Mouse (Mus musculus) left cerebral cortex, postnatal 25 days (tissue): ENCODE measurements at regions not wholly inside any gene's neighbourhood (a gene's known extent, or its start where the extent isn't known, plus 50 kb on each side); places are given as distances from the start of the nearest gene placed in this dataset.
A peak's percentile ranks its signal among the peaks of the same experiment; 100 is the strongest.

Experiments used
- DNase-seq, 2 experiments: peaks; one replicate each; pipeline ENCODE4 v3.0.0; 2022; ENCODE audit warnings: low spot score in 2 of 2, mixed read lengths in 1 of 2
- intact Hi-C: fragments of 180-260 bp; cut with DNase I; formaldehyde crosslinking; loops from one replicate; pipeline ENCODE4 v1.15.1; 2025

DNA sequence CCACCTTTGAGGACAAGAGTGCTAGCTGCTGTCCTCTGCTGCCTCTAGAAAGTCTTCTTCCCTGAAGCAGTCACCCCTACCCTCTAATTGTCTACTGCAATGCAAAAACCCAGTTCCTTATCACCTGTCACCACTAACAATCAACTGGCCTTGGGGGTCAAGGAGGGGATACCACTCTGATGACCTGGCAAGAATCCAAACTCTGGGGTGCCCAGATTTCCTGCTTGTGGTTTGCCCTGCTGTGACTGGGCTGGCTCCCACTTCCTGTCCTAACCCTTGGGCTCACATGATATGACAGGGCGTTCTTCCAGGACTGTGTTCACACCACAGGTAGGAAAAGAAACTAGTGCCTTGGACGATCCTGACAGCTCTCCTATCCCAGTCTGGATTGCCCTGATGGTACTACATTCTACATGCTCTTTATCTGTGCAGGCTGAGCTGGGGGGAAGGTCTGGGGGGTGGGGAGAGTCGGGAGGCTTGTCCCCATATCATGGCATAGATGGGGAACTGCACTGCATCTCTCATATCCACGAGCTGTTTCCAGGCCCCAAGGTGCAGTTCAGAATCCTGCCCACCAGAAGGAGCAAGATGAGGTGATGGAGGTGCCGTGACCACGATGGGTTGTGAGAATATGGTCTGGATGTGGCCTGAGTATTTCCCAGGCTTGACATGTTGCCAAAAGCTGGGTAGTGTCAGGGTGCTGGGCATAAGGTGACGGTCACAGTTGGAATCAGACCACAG lies 81.0 kb downstream of the Maf start:
- intact Hi-C loops = no loop called here
- peak in 1 of 2 experiments; percentile 16 for DNase-seq

DNA sequence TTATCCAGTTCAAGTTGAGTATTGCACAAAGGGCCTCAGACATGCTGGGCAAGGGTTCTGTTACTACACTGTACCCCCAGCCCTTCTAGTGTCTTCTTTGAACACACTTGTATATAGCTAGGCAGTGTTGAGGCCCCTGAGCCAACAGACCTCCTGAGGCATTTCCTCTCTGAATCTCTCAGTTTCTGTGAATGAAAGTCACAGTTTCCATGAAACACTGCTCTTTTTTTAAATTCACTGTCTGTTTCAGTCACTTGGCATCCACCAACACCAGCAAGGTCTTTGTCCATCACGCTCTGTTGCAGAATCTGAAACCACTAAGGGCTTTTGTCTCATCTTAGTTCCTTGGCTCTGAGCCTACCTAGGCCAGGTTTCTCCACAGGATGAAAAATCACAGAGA lies 82.5 kb downstream of the Maf start:
- no peak for DNase-seq
- intact Hi-C loops = no loop called here

DNA sequence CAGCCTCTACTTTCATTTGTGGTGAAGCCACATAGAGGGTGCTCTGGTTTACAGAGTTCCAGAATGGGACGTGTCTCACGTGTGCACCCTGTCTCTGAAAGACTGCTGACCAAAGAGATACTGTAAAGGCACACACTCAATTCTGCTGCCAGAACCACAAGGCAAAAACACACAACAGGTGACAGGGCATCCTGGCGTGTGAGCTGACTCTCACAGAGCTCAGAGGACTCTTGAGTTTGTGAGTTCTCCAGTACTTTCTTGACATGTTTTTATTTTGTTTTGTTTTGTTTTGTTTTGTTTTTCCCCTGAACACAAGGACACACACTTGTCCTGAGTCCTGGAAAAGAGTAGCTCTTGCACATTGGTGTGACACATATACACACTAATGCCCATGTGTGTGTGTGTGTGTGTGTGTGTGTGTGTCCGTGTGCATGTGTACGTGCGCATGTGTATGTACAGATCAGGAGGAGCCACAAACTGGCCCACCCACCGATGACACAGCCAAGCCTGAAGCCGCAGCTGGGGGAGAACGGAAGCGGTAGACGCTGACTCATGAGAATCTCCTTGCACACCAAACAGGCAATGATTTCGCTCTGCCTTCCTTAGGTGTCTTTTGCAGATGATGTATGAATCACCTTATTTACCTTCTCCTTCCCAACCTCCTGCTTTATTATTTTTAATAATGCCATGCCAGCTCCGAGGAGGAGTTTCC lies 89.4 kb downstream of the Maf start:
- DNase-seq = peak; percentile 31 to 49
- intact Hi-C loops = no loop called here

DNA sequence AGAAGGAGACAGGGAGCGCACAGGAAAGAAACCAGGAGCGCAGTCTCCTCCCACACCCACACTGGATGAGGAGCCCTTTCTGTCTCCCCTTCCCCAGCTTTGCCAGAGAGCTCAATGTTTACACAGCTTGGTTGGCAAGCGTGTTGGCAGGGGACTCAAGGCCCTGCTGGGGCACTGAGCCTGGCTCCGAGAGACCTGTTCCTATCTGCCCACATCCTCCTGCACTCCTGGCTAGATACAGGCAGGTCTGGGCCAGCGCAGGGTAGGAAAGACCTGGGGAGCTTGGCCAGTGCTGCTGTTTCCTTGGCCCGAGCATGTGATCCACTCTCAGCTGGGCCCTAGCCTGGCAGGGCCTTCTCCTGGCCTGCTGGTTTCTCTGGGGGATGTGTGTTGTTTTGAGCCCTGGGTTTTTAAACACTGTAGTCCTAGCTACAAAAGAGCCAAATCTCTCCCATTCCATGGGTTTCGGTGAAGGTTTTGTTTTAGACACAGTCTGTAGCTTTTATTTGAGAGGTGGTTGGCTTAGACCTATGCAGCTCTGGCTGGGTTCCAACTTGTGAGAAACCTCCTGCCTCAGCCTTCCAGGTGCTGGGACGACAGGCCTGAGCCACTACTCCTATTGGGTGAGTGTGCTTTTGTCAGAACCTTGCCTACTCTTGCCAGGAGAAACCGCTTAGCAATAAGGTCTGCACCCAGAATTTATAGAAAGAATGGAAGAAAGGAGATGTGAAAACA lies 90.6 kb downstream of the Maf start:
- intact Hi-C loops = no loop called here
- no peak for DNase-seq

DNA sequence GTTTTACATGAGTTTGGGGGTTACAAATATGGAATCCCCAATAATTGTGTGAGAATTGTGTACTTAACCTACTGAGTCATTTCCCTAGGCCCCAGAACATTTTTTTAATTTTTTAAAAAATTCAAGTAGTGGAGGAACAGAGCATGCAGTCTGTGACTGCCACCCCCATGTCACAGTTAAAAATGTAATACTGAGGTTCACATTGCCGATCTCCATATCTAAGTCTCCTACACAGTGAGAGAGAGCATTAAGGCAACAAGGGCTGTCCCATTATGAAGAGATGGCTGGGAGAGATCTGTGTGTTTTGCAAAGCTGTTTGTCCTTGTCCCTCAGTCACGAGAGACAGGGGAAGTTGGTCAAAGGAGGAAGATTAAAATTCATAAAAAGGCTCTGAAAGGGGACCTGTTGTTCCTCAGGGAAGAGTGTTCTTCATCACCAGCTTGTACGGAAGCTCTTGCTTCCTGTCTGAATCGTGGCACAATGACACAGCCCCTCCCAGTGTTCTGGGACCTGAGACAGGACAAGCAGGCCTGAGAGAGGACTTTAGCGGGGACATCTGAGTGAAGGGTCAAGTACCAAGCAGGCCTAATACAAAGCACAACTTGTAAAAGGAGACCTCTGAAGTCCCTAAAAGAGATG lies 93.5 kb downstream of the Maf start:
- peak in 1 of 2 experiments; percentile 61 for DNase-seq
- intact Hi-C loops = no loop called here

DNA sequence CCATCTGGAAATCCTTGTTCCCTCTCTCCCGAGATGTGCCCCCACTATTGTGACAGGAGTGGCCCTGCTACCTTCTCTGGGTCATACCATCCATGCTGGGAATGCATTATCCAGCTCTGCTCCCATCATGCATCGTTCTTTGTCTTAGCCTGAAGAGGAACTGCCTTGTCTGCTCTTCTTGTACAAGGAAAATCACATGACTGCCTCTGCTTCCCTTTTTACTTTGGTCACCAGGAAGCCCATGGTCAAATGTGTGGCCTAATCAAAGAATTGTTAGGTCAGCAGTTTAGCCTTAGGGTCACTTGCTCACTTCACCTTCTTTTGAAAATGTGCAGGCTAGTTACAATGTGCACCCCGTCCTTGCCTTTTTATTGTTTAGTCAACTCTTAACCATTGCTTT lies 95.5 kb downstream of the Maf start:
- intact Hi-C loops = no loop called here
- peak in 1 of 2 experiments; percentile 36 for DNase-seq

DNA sequence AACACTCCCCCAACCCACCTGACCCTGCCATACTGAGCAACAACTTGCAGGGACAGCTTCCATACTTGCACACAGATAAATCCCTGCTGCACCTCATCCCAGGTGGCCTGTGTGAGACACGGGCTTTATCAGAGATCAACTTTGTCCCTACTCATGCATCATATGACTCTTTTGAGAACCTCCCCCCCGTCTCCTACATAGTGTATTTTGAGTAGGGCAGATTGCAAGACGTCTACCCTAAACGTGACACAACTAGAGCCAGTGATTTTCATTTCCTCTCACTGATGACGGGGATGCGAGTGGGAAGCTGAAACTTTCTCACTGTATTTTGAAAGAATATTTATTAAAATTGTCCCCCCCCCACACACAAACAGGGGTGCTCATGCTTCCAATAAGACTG lies 107.8 kb downstream of the Maf start:
- no peak for DNase-seq
- intact Hi-C loops = no loop called here

DNA sequence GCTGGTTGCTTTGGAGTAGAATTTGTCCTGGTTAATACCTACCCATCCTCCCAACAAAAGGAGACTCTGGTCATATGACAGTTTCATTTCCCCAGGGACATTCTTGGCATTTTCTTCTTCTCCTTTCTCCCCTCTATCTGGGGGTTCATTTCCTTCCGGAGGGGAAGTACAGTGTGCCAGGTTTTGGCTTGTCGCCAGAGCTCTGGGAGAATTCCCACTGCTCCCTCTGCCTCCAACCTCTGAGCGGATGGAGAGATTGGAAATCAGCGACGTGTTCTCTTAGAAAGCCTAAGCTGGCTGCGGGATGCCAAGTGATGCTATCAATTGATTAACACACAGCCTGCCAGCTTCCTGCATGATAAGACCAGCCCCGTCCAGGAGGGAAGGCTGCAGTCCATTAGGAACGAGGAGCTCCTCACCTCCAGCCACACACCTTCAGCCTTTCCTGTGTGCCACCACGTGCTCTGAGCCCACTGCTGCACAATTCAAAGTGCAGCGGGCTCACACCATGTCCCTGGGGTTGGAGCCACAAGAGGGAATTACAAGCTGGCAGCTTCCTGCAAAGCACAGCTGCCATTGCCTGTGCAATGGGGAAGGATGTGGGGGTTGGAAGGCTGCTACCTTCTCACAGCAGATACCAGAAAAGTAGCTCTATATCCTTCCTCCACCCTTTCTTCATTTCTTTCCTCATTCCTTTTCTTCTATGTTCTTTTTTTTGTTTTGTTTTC lies 110.2 kb downstream of the Maf start:
- intact Hi-C loops = no loop called here
- peak; percentile 20 to 46 for DNase-seq

DNA sequence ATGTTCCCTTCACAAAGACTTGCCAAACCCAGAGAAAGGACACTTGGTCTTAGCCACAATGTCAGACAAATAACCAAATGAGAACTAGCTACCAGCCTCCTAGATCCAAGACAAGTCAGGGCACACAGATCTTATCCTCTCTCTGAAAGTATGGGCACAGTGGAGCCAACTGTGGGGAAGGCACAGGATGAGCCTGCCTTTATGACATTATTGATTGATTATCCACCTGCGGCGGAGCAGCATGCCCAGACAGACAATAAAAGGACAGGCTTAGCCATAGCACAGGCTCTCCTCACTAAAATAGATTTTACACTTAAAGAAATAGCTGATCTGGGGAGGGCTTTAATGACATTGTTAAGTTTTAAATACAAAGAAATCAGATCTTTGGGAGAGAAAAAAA lies 117.9 kb downstream of the Maf start:
- DNase-seq = no peak
- intact Hi-C loops = no loop called here

DNA sequence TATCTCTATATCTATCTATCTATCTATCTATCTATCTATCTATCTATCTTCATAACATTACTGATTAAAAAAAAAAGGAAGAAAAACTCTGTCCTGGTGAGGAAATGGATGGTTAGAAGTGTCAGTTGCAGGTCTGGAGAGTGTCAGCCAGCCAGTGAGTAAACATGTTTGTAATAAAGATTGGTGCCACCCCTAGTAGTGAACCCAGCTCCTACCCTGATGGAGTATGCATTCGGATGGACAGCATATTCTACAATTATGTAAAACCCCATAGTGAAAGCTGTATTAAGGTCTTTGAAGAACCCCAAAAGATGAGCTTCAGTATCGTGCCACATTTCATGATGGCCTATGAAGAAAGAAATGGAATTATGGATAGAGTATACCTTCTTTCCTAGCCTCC lies 118.5 kb downstream of the Maf start:
- no peak for DNase-seq
- intact Hi-C loops = no loop called here

DNA sequence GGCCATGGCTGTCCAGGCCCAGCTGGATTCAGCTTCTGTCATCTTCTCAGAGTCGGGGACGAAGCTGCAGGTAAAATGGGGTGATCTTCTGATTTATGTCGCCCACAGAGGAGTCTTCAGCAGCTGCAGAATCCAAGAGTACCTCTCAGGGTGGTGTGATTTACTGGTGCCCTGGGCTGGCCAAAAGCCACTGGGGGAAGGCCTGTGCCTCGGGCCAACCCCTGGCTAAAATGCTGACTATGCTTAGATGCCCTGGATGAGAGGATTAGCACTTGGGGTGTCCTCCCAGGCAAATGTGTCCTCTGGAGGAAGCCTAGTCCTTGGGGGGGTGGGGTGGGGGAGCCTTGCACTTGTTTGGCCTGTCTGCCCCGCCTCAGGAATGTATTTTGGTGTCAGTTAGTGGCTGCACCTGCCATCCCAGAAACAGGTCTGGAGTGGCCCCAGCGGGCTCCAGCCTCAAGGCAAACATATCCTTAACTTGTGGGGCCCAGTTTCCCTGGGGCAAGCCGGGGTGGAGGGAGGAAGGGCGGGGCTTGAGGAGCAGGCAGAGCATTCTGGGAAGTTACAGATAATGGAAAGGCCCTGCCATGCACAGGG lies 123.2 kb downstream of the Maf start:
- intact Hi-C loops = no loop called here
- no peak for DNase-seq

DNA sequence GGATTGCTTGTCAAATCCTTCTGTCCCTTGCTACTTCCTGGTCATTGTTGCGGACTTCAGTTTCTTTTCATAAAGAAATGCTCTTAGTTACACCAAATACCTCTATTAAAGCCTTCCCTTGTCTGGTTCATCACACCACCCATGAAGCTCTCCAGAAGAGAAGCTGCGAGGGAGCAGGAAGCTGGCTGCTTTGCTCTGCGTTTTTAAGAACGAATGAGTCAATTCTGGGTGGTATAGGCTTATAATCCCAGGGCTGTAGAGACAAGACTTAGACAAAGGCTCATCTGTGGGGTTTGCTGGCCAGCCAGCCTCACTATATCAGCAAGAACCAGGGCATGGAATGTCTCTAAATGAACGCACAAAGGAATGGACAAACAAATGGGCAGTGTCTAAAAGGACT lies 124.4 kb downstream of the Maf start:
- intact Hi-C loops = no loop called here
- no peak for DNase-seq

DNA sequence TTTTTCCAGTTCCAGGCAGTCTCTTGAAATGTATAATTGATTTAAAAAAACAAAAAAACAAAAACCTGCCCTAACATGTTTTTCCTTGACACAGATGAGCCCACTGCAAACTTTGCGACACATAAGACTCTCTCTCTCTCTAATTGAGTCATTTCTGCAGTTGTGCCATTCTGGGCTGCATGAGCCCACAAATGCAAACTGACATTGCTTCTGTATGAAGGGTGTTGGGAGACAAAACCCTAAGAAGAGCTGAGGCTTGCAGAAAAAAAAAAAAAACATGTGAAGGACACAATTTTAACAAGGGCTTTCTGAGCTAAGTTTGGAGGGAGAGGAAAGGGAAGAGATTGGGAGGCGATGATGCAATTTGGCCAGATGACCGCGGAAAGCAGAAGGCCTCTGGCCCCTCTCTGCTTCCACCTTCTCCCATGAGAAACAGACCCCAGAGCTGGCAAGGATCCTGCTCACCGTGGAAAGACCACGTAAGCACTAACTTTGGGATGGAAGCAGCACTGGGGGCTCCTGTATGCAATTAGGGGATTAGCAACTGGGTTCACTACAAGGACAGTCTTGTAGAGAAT lies 125.6 kb downstream of the Maf start:
- intact Hi-C loops = no loop called here
- DNase-seq = peak in 1 of 2 experiments; percentile 11

DNA sequence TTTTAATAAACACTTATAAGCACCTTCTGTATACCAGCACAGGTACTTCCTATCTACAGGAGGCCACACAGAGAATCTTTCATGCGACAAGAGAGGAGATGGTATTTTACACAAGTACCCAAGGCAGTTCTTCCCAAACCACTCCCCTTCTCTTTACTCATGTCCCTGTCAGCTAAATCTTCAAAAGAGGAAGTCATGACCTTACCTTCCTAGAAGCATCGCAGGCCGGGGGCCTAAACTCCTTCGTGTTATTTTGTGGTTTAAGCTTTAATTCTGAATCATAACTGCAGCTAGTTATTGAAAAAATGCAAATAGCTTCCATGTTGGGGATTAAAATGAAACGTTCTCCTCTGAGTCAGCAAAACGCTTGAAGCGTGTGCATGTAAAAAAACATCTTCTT lies 139.2 kb downstream of the Maf start:
- intact Hi-C loops = no loop called here
- DNase-seq = no peak

DNA sequence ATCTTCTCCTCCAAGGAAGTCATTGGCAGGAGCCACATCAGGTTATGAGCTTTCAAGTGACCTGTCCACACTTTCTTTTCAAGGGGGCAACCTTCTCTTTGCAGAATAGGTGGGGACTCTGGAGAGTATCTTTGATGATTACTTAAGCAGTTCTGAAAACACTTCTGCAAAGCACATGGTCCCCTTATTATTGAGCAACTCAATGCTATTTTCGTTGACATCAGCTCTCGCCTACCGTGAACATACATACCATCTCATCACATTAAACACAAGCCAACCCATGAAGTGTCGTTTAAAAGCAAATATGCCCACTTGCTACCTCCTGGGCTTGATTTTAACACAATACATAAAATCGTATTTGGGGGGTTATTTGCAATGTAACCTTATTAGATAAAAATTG lies 141.8 kb downstream of the Maf start:
- intact Hi-C loops = no loop called here
- no peak for DNase-seq

DNA sequence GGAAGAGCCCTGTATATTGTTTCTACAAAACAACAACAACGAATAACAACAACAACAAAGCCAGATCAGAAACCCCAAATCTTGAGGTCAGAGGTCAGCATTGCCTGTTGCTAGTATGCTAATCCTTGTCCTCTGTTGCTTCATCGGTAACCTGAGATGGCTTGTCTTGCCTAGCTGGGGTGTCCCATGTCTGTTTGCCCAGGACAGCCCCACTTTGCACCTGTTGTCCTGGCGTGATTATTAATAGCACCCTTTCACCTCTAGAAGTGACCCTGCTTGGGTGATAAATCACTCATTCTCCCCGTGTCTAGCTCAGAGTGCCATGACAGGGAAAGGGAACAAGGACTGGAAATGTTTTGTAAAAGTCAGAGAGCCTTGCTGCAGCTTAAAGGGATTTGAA lies 145.2 kb downstream of the Maf start:
- no peak for DNase-seq
- intact Hi-C loops = no loop called here

DNA sequence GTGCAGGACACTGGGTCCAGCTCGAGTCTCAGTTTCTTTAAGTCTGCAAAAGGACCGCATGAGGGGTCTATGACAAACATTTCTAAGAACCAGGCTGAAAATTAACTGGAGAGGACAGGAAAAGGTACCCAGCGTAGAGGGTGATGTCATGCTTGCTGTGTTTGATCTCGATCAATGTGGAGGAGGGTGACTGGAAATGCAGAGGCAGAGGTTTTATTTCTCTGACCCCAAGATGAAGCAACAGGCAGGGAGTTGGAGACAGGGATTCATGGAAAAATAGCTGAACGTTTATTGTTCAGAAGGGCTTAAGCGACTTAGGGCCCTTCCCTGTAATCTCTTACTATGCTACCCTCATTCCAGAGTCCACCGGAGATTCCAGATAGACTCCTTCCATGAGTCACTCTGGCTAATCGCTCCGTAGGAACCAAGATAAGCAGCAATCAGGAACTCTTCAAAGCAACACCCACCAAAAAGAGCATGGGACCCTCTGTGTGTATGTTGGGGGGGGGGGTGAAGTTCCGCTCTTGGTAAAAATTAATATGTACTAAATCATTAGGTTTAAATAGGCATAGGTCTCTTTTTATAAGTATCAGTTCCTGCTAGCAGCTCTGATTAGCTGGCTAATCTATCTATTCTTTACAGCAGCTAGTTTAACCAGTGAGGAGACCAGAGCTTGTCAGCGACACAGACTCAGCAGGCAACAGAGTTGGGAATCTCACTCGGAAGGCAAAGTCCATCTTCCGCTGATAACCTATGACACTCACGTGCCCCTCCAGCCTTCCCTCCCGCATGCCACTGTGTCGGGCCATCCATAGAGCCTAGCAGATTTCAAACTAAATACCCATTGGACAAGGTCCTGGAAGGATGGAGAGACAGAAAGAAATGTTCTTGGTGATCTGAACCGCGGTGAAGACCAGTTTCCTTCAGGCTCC lies 146.3 kb downstream of the Maf start:
- intact Hi-C loops = no loop called here
- DNase-seq = no peak

DNA sequence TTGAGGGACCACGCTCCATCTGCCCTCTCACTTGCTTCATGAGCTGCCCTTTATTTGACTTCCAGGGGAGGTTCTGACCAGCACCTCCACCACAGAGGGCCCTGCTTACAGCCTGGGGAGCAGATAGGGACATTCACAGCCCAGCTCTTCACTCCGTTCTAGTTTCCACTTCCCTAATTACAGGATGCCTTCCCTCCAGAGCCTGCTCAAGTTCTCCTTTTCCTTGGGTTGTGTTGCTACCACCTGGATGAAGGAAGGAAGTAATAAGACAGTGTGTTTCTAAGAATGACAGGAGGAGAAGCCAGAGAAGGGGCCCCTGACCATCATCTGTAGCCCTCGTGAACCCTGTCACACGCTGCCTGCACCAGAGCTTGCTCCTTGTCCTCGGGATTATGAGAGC lies 152.1 kb downstream of the Maf start:
- intact Hi-C loops = no loop called here
- peak in 1 of 2 experiments; percentile 35 for DNase-seq
